Mouse (Mus musculus): ENCODE data around the gene Zbtb40. TPM values are rescaled to one million over a fixed set of nuclear protein-coding genes. Genes with fewer than 3 reads are reported as not detected.

The Zbtb40 gene
- total and polyA plus RNA-seq, 3 experiments: 2.7 to 7.1 (median 6.7) TPM

DNA sequence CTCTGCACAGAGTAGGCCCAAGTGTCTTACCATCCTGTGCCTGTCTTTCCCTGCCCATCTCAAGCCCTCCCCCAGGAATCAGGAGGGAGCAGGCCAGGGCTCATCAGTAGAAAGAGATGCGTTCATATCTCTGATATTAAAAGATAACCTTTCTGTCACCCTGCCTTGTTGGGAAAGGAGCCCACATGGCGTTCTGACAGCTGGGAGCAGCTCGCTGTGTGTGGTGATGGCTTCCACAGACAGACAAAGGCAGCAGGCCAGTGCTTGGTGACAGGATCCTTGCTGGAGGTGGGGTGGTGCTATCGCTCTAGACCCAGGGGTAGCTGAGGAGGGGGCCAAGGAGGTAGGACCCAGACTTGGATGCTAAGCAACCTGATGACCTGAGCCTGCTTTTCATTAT lies 86.2 kb downstream of the Zbtb40 start:
- Histone ChIP-seq H3K9me3 (replicated peaks; ENCODE audit: low read length) (no peaks in the 10 kb centered on the region), H3K4me2 (ENCODE audit: insufficient read depth, low read depth, poor library complexity, severe bottlenecking) (no peak overlapping the region), H3K4me3 (replicated peaks in 1 of 3; ENCODE audit: low read depth in 2 of 3, low read length in 2 of 3, poor library complexity in 1 of 3) (no peak overlapping the region), H3K27ac (ENCODE audit: insufficient read depth, low read depth) (no peak overlapping the region), H3K4me1 (ENCODE audit: control insufficient read depth in 1 of 2, insufficient read depth in 2 of 2) (peaks cover 15 to 16% of the 10 kb centered on the region in 2 experiments), H3K36me3 (replicated peaks in 1 of 2; ENCODE audit: control insufficient read depth in 1 of 2, insufficient read depth in 1 of 2, low read length in 1 of 2) (no peaks in the 10 kb centered on the region), H3K79me2 (replicated peaks; ENCODE audit: control insufficient read depth, extremely low read depth, insufficient read depth, poor library complexity, severe bottlenecking) (no peaks in the 10 kb centered on the region), H3K27me3 (replicated peaks) (peaks cover 92% of the 10 kb centered on the region), H3K9ac (ENCODE audit: insufficient read depth, low read depth) (no peak overlapping the region)
- no peak for DNase-seq (ENCODE audit: extremely low read depth)
- TF ChIP-seq BHLHE40 (IDR thresholded peaks at IDR 0.05; ENCODE audit: low read depth, low read length) (no peak), HCFC1 (IDR thresholded peaks at IDR 0.05; ENCODE audit: low read depth, low read length) (no peak), POLR2A (IDR thresholded peaks at IDR 0.05; ENCODE audit: low read depth, low read length) (no peak), ELF1 (IDR thresholded peaks at IDR 0.05; ENCODE audit: low read depth, low read length) (no peak), USF2 (conservative IDR thresholded peaks at IDR 0.05; ENCODE audit: low read depth, low read length) (no peak), USF1 (IDR thresholded peaks at IDR 0.05; ENCODE audit: low read depth, low read length) (no peak), MXI1 (IDR thresholded peaks at IDR 0.05; ENCODE audit: low read depth, low read length) (no peak), NRF1 (IDR thresholded peaks at IDR 0.05; ENCODE audit: low read depth, low read length) (no peak), MAFK (IDR thresholded peaks at IDR 0.05; ENCODE audit: insufficient replicate concordance, low read length) (no peak), ZC3H11A (IDR thresholded peaks at IDR 0.05; ENCODE audit: low read depth, low read length) (no peak), CHD1 (IDR thresholded peaks at IDR 0.05; ENCODE audit: low read depth, low read length) (no peak)
- dilution Hi-C loops (cut with MboI; ENCODE audit: extremely low pct_ligation_motif_present, extremely low pct_unique_long_range_greater_than_20kb, low sequenced_read_pairs): no loop called here
- in situ Hi-C loops (cut with MboI; ENCODE audit: low pct_ligation_motif_present, low pct_unique_long_range_greater_than_20kb, low sequenced_read_pairs): no loop called here

GRCm38 (mm10) chr4:136961642-136962285 lies 86.8 kb downstream of the Zbtb40 start:
- Histone ChIP-seq H3K79me2 (replicated peaks; ENCODE audit: control insufficient read depth, extremely low read depth, insufficient read depth, poor library complexity, severe bottlenecking) (no peaks in the 10 kb centered on the region), H3K4me2 (ENCODE audit: insufficient read depth, low read depth, poor library complexity, severe bottlenecking) (no peak overlapping the region), H3K9ac (ENCODE audit: insufficient read depth, low read depth) (no peak overlapping the region), H3K4me1 (ENCODE audit: control insufficient read depth in 1 of 2, insufficient read depth in 2 of 2) (peaks cover 15 to 16% of the 10 kb centered on the region in 2 experiments), H3K9me3 (replicated peaks; ENCODE audit: low read length) (peaks cover 6% of the 10 kb centered on the region), H3K27ac (ENCODE audit: insufficient read depth, low read depth) (no peak overlapping the region), H3K4me3 (replicated peaks in 1 of 3; ENCODE audit: low read depth in 2 of 3, low read length in 2 of 3, poor library complexity in 1 of 3) (no peak overlapping the region), H3K36me3 (replicated peaks in 1 of 2; ENCODE audit: control insufficient read depth in 1 of 2, insufficient read depth in 1 of 2, low read length in 1 of 2) (no peaks in the 10 kb centered on the region), H3K27me3 (replicated peaks) (peaks cover 91% of the 10 kb centered on the region)
- peak; percentile 48 for TF ChIP-seq BHLHE40 (IDR thresholded peaks at IDR 0.05; ENCODE audit: low read depth, low read length)
- no peak for TF ChIP-seq SIN3A (IDR thresholded peaks at IDR 0.05; ENCODE audit: low read length)
- TF ChIP-seq TCF12 (IDR thresholded peaks at IDR 0.05; ENCODE audit: low read depth, low read length): 0 out of 2 replicates have a peak, but pooled peaks have one; percentile 37
- no peak for TF ChIP-seq CHD2 (IDR thresholded peaks at IDR 0.05; ENCODE audit: low read length)
- DNase-seq (ENCODE audit: extremely low read depth): no peak
- in situ Hi-C loops (cut with MboI; ENCODE audit: low pct_ligation_motif_present, low pct_unique_long_range_greater_than_20kb, low sequenced_read_pairs) (no loop called here), dilution Hi-C loops (cut with MboI; ENCODE audit: extremely low pct_ligation_motif_present, extremely low pct_unique_long_range_greater_than_20kb, low sequenced_read_pairs) (no loop called here)

Data from CH12.LX (cell line).